Mouse (Mus musculus) left cerebral cortex, adult 9 months (tissue): ENCODE results near the gene N4bp2l1.

ENCODE experiments used
- DNase-seq, 2 experiments: peaks; one replicate each; pipeline ENCODE4 v3.0.0; 2022; ENCODE audit warnings: low spot score in 2 of 2

The N4bp2l1 gene

GRCm38 (mm10) chr5:150598202-150599119 lies 1.5 kb upstream of the N4bp2l1 start:
- no peak for DNase-seq

- no peak for DNase-seq
Measured at GRCm38 (mm10) chr5:150595366-150596016, 1.5 kb downstream of the N4bp2l1 start.

DNA sequence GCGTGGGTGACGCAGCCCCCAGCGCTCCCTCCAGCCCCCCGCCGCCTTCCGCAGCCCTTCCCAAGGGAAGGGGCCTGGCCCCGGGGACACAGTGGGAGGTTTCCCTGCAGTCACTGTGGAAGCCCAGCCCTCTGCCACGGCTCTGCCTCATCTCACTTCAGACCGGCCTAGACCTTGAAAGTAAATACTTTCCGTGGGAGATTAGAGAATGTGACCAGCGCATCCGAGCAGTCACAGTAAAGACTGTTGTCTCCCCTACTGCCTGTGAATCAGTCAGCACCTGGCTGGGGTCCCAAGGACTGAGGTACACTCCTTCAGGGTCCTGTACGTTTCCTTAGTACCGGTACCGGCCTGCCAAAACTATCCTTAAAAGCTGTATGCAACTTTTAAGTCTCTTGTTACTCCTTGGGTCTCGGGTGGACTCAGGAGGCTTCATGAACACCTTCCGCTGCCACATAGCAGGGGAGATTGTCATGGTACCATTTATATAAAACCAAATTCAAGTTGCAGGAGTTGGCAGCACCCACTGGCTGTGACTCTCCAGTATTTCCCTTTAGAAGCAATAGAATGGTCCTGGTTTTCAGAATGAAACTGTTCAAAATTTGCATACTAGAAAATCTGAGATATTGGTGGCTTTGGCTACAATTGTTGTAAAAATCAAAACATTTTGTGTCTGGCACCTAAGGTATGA lies 2.2 kb downstream of the N4bp2l1 start:
- DNase-seq = no peak

DNA sequence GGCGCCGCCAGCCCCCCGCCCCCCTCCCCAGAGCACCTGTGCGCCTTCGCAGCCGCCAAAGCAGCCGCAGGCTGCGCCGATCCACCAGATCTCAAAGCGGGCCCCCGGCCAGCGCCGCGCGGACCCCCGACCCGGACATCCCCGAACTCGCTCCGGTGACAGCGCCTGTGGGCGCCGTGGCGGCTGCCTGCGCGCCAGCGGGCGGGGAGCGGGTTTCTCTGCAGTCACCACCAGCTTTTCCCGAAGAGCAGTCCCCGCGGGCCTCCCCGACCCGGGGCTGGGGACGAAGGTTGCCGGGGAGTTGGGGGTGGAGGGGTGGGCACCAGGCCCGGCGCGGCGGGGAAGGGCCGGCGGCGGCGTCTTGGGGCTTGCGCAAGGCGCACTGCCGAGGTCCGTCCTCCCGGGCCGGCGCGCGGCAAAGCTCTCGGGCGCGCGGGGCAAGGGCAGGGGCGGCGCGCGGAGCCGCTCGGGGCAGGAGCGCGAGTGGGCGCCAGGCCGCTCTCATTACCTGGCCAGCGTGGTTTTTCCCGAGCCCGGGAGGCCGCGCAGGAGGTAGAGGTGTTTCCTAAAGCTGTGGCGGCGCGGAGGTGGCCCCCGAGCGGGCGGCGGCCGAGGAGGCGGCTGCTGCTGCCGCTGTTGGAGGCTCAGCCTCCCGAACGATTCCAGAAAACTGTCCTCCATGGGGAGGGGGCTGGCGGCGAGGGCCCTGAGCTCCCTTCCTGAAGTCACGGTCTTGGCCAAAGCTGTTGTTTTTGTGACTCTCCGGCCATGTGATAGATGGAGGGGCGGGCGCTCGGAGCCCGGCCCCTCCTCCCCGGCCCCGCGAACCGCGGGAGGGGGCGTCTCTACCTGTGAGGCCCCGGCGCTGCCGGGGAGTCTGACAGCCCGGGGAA lies 3.0 kb downstream of the N4bp2l1 start:
- DNase-seq = peak in 1 of 2 experiments; percentile 59

GRCm38 (mm10) chr5:150592904-150593755 lies 3.9 kb downstream of the N4bp2l1 start:
- peak in 1 of 2 experiments; percentile 49 for DNase-seq

GRCm38 (mm10) chr5:150592186-150592903 lies 4.6 kb downstream of the N4bp2l1 start:
- no peak for DNase-seq

GRCm38 (mm10) chr5:150589945-150590344 lies 7.0 kb downstream of the N4bp2l1 start:
- no peak for DNase-seq

DNA sequence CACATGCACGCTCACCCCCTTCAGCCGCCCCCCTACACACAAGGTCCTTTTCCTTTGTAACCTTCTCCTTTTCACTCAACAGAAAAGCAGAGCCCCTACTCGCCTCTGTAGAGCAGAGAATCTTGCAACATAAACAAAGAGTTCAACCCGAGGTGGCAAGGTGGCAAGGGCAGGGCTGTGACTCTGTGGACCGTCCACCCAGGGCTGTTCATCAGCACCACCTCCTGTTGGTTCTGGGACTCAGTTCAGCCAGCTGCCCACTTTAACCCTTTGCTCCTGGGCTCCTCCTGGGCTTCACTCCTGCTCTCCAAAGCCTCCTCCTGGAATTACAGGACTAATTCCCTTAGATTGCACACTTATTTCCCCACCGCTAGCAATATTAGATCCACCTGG lies 12.7 kb downstream of the N4bp2l1 start:
- no peak for DNase-seq

DNA sequence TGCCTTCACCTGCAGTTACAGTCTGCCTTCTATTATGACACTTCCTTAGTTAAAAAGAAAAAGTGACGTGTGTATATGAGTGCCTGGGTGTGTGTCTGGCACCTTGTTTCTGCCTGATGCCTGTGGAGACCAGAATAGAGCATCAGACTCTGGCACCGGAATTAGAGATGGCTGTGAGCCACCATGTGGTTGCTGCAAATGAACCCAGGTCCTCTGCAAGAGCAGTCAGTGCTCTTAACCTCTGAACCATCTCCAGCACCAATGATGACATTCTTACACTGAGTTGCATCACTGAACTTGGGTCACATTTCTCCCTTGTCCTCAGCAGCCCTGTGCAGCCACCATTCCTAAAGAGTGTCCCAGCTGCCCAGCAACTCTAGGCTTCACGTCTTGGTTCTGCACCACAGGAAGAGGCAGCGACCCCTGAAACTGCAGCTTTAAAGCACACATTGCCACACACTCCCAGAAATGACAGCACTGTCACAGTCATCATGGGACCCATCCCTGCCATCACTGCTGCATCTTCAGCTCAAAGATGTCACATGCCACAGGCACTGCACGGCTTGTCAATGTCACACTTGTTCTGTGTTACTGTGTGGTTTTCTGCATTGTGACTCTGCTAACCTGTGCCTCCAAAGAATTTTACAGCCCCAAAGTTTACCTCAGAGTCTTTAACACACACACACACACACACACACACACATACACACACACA lies 13.2 kb downstream of the N4bp2l1 start:
- no peak for DNase-seq

DNA sequence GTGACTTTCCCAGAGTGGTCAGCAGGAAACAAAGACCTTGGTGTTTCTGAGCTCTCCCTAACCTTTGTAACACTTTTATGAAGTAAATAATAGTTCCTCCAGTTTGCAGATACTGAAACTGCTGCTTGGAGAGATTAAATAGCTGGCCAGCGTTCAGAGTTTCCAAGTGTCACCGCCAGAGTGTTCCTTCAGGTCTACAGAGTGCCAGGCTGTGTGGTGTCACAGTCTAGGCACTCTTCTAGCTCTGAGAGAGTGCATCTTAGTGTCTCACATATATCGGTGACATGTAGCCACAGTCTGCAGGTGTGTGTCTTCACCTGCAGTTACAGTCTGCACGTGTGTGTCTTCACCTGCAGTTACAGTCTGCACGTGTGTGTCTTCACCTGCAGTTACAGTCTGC lies 13.8 kb downstream of the N4bp2l1 start:
- no peak for DNase-seq

GRCm38 (mm10) chr5:150581180-150581579 lies 15.8 kb downstream of the N4bp2l1 start:
- DNase-seq = no peak

- DNase-seq = no peak
Measured at GRCm38 (mm10) chr5:150578613-150579171, 18.3 kb downstream of the N4bp2l1 start.

DNA sequence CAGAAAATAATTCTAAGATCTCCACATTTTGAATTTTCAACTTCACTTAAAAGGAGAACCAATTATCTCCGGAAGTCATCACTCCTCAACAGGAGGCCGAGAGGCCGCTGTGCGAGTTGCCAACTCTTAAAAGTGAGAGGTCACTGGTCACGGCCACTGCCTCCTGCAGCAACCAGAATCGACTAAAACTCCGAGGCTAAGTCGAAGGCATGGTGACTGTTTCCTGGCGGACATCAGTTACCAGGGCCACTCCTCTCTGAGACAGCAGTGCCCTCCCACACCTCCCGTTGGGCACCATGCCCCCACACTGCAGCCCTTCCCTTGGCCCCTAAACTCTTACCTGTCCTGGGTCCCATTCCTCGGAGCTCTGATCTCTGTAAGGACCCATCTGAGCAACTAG lies 20.2 kb downstream of the N4bp2l1 start:
- no peak for DNase-seq

DNA sequence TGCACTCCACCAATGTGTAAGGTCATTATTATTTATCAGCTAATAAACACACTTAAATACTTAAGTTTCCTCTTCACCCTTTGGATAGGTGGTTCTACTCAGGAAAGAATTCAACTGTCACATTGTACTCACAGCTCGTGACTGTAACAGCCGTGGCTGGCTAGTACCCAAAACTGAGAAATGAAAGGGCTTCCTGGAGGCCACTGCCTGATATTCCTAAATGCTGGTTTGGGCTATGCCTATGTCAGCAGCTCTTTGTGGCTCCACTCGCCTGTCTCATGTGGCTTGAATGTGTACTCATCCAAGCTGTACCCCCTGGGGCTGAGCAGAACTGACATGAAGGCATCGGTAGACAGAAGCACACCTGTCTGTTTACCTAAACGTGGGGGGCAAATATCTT lies 22.1 kb downstream of the N4bp2l1 start:
- DNase-seq = no peak

GRCm38 (mm10) chr5:150574403-150574802 lies 22.6 kb downstream of the N4bp2l1 start:
- DNase-seq = no peak

GRCm38 (mm10) chr5:150570496-150571219 lies 26.3 kb downstream of the N4bp2l1 start:
- no peak for DNase-seq

DNA sequence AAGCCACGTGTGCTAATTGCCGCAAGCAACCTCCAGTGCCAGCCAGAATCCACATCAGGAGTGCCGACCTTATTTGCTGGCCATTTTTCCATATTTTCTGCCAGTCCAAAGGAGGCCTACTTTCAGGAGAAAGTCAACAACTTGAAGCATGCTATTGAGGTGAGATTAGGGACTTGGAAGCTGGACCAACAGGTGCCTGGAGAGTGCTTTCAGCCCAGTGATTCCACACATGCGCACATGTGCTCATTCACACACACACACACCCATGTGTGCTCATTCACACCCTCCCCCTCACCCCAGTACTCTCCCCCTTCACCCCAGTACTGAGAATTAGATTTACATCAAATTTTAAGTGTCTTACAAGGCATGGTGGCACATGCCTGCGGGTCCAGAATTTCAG lies 30.0 kb downstream of the N4bp2l1 start:
- no peak for DNase-seq

DNA sequence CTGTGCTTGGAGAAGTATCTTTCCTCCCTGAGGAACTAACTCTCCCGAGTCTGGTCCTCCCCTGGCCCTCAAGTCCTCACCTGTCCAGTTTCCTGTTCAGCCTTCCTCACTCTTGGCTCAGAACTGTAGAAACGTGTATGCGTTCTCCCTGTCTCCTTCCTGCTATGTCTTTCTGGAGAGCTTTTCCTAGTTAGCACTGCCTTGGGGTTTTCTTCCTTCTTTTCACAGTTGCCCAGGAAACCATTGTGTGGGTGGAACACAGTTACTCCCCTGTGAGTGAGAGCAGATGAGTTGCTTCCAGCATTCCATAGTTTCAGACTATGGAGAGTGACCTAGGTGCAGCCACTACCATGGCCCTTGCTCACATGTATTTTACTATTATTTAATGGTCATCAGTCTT lies 30.8 kb downstream of the N4bp2l1 start:
- peak; percentile 54 to 67 for DNase-seq
